Mouse (Mus musculus): ENCODE results near the gene Tex13a.

Gene Tex13a

GRCm38 (mm10) chrX:138209480-138209879, at the start of gene Tex13a:
TSS of gene Tex13a (minus strand) at chrX:138209580.
- no peak for DNase-seq (ENCODE audit: low spot score)

GRCm38 (mm10) chrX:138234626-138235025, 25.2 kb upstream of the Tex13a start:
- no peak for DNase-seq (ENCODE audit: low spot score)

GRCm38 (mm10) chrX:138170146-138170545, 39.2 kb downstream of the Tex13a start:
- DNase-seq (ENCODE audit: low spot score): peak; percentile 2
